Mouse (Mus musculus): ENCODE measurements at regions not wholly inside any gene's neighbourhood (a gene's known extent, or its start where the extent isn't known, plus 50 kb on each side); places are given as distances from the start of the nearest gene placed in this dataset.

DNA sequence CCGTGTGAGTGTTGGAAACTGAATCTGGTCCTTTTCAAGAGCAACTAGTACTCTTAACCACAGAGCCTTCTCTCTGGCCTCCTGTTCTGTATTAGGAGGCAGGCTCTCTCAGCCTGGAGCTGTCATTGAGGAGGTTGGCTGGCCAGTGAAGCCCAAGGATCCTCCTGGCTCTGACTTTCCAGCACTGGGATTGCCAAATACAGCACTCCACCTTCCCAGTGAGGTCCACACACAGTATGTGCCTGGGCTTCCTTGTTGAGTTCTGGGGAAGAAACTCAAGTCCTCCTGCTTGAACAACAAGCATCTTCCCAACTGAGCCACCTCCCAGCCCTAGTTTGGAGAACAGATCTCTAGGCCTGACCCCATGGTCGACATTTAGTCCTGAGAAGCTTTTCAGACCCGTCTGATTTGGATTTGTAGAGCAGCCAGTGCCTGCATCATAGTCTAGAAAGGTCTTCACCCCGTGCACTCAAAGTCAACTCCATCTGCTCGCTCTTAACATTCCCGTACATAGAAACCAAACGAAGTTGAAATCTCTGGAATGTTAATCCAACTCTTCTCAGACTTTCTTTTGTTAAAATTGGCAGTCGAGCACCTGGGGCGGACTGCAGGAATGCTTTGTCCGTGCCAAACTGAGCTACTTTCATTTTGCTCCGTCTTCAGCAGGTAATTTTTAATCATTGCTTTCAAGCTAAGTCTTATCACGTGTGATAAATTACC, 99.2 kb upstream of the Tmem108 start:
- TF ChIP-seq CTCF (IDR thresholded peaks at IDR 0.05; ENCODE audit: low read depth, low read length) (no peak), POLR2A (IDR thresholded peaks at IDR 0.05; ENCODE audit: borderline replicate concordance, low read depth, low read length) (no peak)
- Histone ChIP-seq H3K27ac (ENCODE audit: insufficient read depth, low read depth, low read length) (no peak overlapping the region), H3K4me1 (ENCODE audit: control insufficient read depth, insufficient read depth, low read length) (no peaks in the 10 kb centered on the region)

DNA sequence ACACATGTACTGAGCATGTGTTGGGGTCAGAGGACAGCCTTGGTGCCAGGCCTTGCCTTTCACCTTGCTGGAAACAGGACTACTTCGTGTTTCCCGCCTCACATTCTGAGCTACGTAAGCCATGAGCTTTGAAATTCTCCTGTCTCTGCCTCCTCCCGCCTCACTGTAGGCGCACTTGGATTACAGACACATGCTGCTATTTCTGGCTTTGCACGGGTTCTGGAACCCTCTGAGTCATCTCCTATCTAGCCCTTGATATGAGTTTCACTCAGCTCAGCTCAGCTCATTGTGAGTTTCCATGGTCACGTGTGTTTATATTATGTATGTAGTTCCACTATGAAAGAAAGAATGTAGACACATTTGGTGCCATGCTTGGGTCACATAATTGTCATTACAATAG, 100.9 kb upstream of the Tmem108 start:
- TF ChIP-seq POLR2A (IDR thresholded peaks at IDR 0.05; ENCODE audit: borderline replicate concordance, low read depth, low read length) (no peak), CTCF (IDR thresholded peaks at IDR 0.05; ENCODE audit: low read depth, low read length) (no peak)
- Histone ChIP-seq H3K4me1 (ENCODE audit: control insufficient read depth, insufficient read depth, low read length) (no peaks in the 10 kb centered on the region), H3K27ac (ENCODE audit: insufficient read depth, low read depth, low read length) (no peak overlapping the region), H3K4me3 (ENCODE audit: insufficient read depth, low read length) (no peak overlapping the region)

More for the DNA sequence above, 99.2 kb upstream of the Tmem108 start:
- no peak overlapping the region for H3K4me3 ChIP-seq (ENCODE audit: insufficient read depth, low read length)

DNA sequence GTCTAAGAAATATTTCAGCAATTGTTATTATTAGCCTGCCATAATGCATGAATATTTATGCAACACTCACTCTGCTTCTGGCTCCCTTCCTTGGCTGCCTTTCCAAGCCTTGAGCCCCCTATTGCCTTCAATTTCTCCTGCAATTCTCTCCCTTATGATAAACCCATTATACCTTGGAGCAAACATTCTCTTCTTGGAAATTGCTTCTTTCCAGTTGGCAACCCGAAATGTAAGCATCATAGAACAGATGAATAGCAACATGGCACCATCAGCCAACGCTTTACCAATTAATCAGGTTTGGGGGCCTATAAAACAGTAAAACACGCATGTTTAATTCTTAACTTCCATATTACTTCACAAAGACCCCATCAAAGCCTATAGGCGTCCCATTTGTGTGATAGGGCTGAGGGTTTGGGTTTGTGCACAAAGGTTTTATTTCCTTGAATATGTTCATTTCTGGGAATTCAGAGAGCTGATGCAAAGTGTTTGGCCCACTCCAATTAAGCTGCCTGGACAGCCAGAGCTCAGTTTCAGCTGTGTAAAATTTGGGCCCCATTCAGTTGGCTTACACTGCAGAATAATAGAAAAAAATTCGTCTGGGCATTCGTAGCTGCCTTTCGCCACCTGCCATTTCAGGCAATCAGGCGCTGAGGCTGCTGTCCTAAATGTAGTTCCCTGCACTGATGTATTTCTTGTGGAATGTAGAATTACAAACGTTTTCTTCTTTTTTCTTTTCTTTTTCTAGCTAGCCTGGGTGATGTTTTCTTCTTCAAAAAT, 106.0 kb upstream of the Tmem108 start:
- no peak for TF ChIP-seq CTCF (IDR thresholded peaks at IDR 0.05; ENCODE audit: low read depth, low read length)
- no peak for TF ChIP-seq POLR2A (IDR thresholded peaks at IDR 0.05; ENCODE audit: borderline replicate concordance, low read depth, low read length)
- Histone ChIP-seq H3K27ac (ENCODE audit: insufficient read depth, low read depth, low read length) (no peak overlapping the region), H3K4me1 (ENCODE audit: control insufficient read depth, insufficient read depth, low read length) (no peaks in the 10 kb centered on the region), H3K4me3 (ENCODE audit: insufficient read depth, low read length) (no peak overlapping the region)

DNA sequence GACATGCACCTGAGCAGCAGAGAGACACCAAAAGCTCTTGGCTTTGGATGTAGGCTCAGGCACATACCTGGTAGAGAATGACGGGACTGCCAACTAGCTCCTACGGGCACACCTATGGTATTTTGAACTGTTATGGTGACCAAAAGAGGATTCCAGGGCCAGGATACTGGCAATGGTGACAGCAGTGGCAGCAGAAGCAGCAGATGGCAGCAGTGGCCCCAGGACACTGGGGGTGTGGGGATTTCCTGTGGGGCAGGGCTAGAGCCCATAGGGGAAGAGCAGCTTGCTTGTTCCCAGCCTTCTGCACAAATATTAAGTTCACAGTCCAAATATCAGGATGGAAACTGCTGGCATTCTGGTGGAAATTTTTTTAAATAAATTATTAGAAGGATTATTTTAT, 107.6 kb upstream of the Tmem108 start:
- no peaks in the 10 kb centered on the region for H3K4me1 ChIP-seq (ENCODE audit: control insufficient read depth, insufficient read depth, low read length)
- H3K4me3 ChIP-seq (ENCODE audit: insufficient read depth, low read length) = no peak overlapping the region
- TF ChIP-seq POLR2A (IDR thresholded peaks at IDR 0.05; ENCODE audit: borderline replicate concordance, low read depth, low read length) (no peak), CTCF (IDR thresholded peaks at IDR 0.05; ENCODE audit: low read depth, low read length) (no peak)
- no peak overlapping the region for H3K27ac ChIP-seq (ENCODE audit: insufficient read depth, low read depth, low read length)

DNA sequence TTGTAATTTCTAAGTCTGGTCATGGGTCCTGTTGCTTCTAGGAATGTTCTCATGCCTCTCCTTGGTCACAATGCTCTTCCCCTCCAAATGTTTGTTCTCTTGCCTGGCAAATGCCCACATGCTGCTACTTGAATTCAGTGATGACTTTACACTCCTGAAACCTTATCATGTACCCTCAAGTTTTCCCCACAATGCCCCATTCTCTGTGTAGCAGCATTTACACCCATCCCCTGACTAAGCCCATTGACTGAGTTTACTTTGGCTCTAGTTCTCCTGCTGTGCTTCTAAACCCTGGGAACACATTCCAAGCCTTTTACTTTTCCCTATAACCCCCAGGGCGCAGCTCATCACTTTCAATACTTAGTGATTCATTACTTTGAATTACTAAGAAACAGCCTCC, 110.5 kb upstream of the Tmem108 start:
- no peaks in the 10 kb centered on the region for H3K4me1 ChIP-seq (ENCODE audit: control insufficient read depth, insufficient read depth, low read length)
- no peak overlapping the region for H3K27ac ChIP-seq (ENCODE audit: insufficient read depth, low read depth, low read length)
- no peak overlapping the region for H3K4me3 ChIP-seq (ENCODE audit: insufficient read depth, low read length)
- no peak for TF ChIP-seq POLR2A (IDR thresholded peaks at IDR 0.05; ENCODE audit: borderline replicate concordance, low read depth, low read length)
- TF ChIP-seq CTCF (IDR thresholded peaks at IDR 0.05; ENCODE audit: low read depth, low read length) = no peak

DNA sequence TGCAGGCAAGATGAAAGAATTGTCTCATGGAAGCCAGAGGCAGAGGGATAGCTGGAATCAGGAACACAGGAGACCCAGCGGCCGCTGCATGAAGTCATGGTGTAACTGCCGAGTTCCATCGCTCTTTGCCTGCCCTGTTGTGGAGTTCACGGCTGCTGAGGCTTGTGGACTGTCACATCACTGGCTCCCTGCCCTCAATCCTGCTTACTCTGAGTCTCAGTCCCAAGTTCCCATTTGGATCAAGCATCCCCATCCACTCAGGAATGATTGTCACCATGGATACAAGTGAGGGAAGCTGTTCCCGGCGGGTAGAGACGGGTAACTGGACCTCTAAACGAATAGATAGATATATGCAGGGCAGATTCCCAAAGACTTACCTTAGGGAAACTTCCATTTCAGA, 112.2 kb upstream of the Tmem108 start:
- TF ChIP-seq POLR2A (IDR thresholded peaks at IDR 0.05; ENCODE audit: borderline replicate concordance, low read depth, low read length) = no peak
- no peak for TF ChIP-seq CTCF (IDR thresholded peaks at IDR 0.05; ENCODE audit: low read depth, low read length)
- H3K27ac ChIP-seq (ENCODE audit: insufficient read depth, low read depth, low read length) = no peak overlapping the region

DNA sequence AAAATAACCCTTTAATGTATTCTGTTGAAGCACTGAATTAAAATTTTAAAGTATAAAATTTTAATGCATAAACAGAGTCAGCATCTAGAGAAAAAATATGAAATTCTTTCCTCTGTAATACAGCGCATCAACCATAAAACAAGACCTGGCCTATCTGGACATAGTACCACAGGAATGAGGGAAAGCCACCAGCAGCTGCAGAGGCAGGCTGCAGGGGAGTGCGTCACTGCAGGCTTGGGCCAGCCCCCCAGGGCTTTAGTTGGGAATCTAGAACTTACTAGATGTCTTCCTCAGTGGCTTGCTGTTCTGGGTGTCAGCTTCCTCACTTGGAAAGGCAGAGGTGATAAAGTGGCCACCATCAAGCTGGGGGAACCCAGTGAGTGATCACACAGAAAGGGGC, 116.2 kb upstream of the Tmem108 start:
- Histone ChIP-seq H3K4me1 (ENCODE audit: control insufficient read depth, insufficient read depth, low read length) (no peaks in the 10 kb centered on the region), H3K27ac (ENCODE audit: insufficient read depth, low read depth, low read length) (no peak overlapping the region), H3K4me3 (ENCODE audit: insufficient read depth, low read length) (no peak overlapping the region)
- TF ChIP-seq CTCF (IDR thresholded peaks at IDR 0.05; ENCODE audit: low read depth, low read length) (no peak), POLR2A (IDR thresholded peaks at IDR 0.05; ENCODE audit: borderline replicate concordance, low read depth, low read length) (no peak)

More for the DNA sequence above, 112.2 kb upstream of the Tmem108 start:
- no peak overlapping the region for H3K4me3 ChIP-seq (ENCODE audit: insufficient read depth, low read length)
- H3K4me1 ChIP-seq (ENCODE audit: control insufficient read depth, insufficient read depth, low read length) = no peaks in the 10 kb centered on the region

DNA sequence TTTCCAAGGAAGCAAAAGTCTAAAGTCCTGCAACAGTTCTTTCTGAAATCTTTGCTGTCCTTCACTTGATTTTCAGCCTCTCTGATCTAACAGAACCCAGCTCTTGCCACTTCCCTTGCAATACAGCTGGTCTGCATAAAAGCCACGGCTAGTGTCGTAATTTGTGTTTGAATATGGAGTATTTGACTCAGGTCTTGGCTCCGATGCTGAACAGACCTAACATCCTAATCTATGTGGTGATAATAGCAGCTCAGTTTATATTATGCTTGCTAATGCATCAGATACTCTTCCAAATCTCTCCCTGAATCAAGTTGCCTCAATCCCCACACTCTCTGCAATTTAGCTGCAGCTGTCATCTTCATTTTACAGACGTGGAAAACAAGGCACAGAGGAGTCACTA, 109.5 kb upstream of the Nphp3 start:
- no peak overlapping the region for H3K27ac ChIP-seq (ENCODE audit: insufficient read depth, low read depth, low read length)
- no peak for TF ChIP-seq POLR2A (IDR thresholded peaks at IDR 0.05; ENCODE audit: borderline replicate concordance, low read depth, low read length)
- TF ChIP-seq CTCF (IDR thresholded peaks at IDR 0.05; ENCODE audit: low read depth, low read length) = no peak
- no peaks in the 10 kb centered on the region for H3K4me1 ChIP-seq (ENCODE audit: control insufficient read depth, insufficient read depth, low read length)
- no peak overlapping the region for H3K4me3 ChIP-seq (ENCODE audit: insufficient read depth, low read length)

DNA sequence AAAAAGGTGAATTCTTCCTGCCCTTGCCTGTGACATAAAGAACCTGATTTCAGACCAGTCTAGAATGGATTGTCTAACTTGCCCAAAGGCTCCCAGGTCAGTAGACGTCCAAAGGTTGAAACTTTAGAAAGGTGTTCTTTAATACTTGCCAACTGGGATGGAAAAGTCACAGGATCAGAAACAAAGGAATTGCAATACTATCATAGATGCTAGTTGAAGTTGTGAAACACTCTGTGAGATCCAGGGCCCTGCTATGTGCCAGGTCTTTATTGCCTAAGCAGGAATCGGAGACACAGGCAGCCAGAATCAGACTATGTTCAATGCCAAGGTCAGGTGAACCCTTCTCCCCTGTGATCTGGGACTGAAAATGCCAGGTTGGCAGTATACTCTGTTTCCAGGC, 108.0 kb upstream of the Nphp3 start:
- no peaks in the 10 kb centered on the region for H3K4me1 ChIP-seq (ENCODE audit: control insufficient read depth, insufficient read depth, low read length)
- TF ChIP-seq CTCF (IDR thresholded peaks at IDR 0.05; ENCODE audit: low read depth, low read length) (no peak), POLR2A (IDR thresholded peaks at IDR 0.05; ENCODE audit: borderline replicate concordance, low read depth, low read length) (no peak)
- H3K4me3 ChIP-seq (ENCODE audit: insufficient read depth, low read length) = no peak overlapping the region
- H3K27ac ChIP-seq (ENCODE audit: insufficient read depth, low read depth, low read length) = no peak overlapping the region

DNA sequence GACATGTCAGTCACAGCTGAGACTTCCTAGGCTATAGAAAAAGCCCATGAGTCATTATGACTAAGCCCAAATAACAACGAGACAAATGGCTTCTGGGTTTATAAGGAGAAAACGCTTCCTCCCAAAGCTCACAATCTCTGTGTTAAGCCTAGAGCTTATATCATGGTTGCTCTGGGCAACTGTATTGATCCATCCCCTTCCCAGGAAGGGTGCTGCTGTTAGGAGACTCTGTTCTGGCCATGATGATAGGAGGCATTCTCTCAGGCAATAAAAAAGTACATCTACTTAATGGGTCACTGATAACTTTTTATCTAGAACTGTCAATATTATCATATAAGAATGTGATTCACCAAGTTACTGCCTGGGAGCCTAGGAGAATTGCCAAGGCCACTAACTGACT, 103.0 kb upstream of the Nphp3 start:
- H3K27ac ChIP-seq (ENCODE audit: insufficient read depth, low read depth, low read length) = no peak overlapping the region
- TF ChIP-seq CTCF (IDR thresholded peaks at IDR 0.05; ENCODE audit: low read depth, low read length) = no peak
- no peak for TF ChIP-seq POLR2A (IDR thresholded peaks at IDR 0.05; ENCODE audit: borderline replicate concordance, low read depth, low read length)
- H3K4me3 ChIP-seq (ENCODE audit: insufficient read depth, low read length) = no peak overlapping the region
- H3K4me1 ChIP-seq (ENCODE audit: control insufficient read depth, insufficient read depth, low read length) = no peaks in the 10 kb centered on the region
